Mouse (Mus musculus) liver, embryonic 11.5 days (tissue): ENCODE measurements around the gene Trim33. TPM values are rescaled to one million over a fixed set of nuclear protein-coding genes. Genes with fewer than 3 reads are reported as not detected.

Experiments
- ATAC-seq: fragments of 200-750 bp; cut with Nextera tagmentation; replicated peaks from 2 replicates; pipeline ENCODE4 v1.8.0; 2017; ENCODE audit warnings: moderate number of reproducible peaks, mild to moderate bottlenecking, moderate TSS enrichment, moderate library complexity; ENCODE audit not compliant: low FRiP score
- DNase-seq: peaks from one replicate; pipeline ENCODE4 v3.0.0-alpha.2; 2017; ENCODE audit warnings: low spot score
- H3K27ac ChIP-seq: fragments of 300-500 bp; sonication (generic); 2 replicates; pipeline ENCODE4 v1.5.1; 2014; ENCODE audit warnings: mild to moderate bottlenecking, low read depth, low read length, control low read depth
- H3K27me3 ChIP-seq: fragments of 300-500 bp; sonication (generic); replicated peaks from 2 replicates; pipeline ENCODE4 v1.6.1; 2014; ENCODE audit warnings: low read length, mixed read lengths; ENCODE audit not compliant: control insufficient read depth, insufficient read depth
- H3K36me3 ChIP-seq: fragments of 300-500 bp; sonication (generic); 2 replicates; pipeline ENCODE4 v1.6.1; 2014; ENCODE audit warnings: mild to moderate bottlenecking, low read length, moderate library complexity, mixed read lengths; ENCODE audit not compliant: control insufficient read depth, insufficient read depth
- H3K4me1 ChIP-seq: fragments of 300-500 bp; sonication (generic); replicated peaks from 2 replicates; pipeline ENCODE4 v1.6.1; 2014; ENCODE audit warnings: low read length, mixed read lengths; ENCODE audit not compliant: control insufficient read depth, insufficient read depth
- H3K4me2 ChIP-seq: fragments of 300-500 bp; sonication (generic); 2 replicates; pipeline ENCODE4 v1.6.1; 2014; ENCODE audit warnings: mild to moderate bottlenecking, control low read depth, moderate library complexity
- H3K4me3 ChIP-seq: fragments of 300-500 bp; sonication (generic); 2 replicates; pipeline ENCODE4 v1.5.1; 2014; ENCODE audit warnings: low read depth, low read length, control low read depth
- H3K9ac ChIP-seq: fragments of 300-500 bp; sonication (generic); 2 replicates; pipeline ENCODE4 v1.6.1; 2014; ENCODE audit warnings: low read depth, low read length, control low read depth
- H3K9me3 ChIP-seq: fragments of 300-500 bp; sonication (generic); 2 replicates; pipeline ENCODE4 v1.6.1; 2016; ENCODE audit warnings: low read length, inconsistent platforms, mixed read lengths; ENCODE audit not compliant: control insufficient read depth
- WGBS: fragments of 180-500 bp; shearing (Covaris S2); extraction: QIAGEN DNeasy Blood & Tissue Kit; methylation state at CpG from one replicate; pipeline ENCODE4 v1.1.7; 2014; 5-methylcytosine and 5-hydroxymethylcytosine counted together
- polyA plus RNA-seq: library from polyadenylated mRNA; unstranded; fragments of >200 nt; fragmentation: Nextera tagmentation; extraction: Ambion mirVana; gene quantifications from 2 replicates; pipeline ENCODE4 v1.2.1, GENCODE M21; 2014

Trim33 gene
- polyA plus RNA-seq, 1 experiment from 2014 or later, result 22.7 TPM

DNA sequence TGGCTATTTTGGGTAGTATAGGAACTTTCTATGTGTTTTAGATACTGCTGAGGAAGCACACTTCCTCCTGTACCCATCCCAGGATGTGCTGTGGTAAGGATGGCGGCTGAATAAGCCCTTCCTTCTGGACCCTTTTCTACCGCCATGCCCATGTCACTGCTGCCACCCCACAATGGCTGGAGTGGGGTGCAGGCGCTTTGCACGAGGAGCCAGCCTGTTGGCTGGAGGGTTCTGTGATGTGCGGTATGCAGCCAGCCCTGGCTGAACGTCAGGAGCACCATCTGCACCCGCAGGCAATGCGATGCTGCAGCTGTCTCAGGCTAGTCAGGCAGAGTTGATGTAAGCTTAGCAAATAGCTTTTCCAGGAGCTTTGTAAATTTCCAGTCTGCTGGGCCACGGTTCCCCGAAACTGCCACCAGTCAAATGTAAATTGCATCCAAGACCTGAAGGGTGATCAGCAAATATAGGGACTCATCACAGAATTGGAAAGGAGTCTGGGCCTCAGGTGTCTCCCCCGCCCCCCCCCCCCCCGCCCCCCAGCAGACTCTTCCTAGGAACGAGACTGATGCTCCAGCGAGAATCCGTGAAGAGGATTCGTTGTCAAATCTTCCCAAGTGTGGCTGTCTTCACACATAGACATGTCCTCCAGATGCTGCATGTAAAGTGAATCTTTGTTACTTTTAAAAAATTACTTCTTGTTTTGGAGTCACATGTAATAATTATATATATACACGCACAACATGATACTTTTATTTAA lies 122.4 kb downstream of the Trim33 start:
- Histone ChIP-seq H3K4me1 (no peaks in the 10 kb centered on the region), H3K36me3 (no peaks in the 10 kb centered on the region), H3K9ac (no peak overlapping the region), H3K27me3 (0 out of 2 replicates have a peak, but pooled peaks cover 2% of the 10 kb centered on the region), H3K4me3 (no peak overlapping the region), H3K4me2 (no peak overlapping the region), H3K9me3 (no peaks in the 10 kb centered on the region), H3K27ac (no peak overlapping the region)
- ATAC-seq (no peak), DNase-seq (no peak)
- 43% methylated on average over 17 of the region's 17 CpGs for WGBS

DNA sequence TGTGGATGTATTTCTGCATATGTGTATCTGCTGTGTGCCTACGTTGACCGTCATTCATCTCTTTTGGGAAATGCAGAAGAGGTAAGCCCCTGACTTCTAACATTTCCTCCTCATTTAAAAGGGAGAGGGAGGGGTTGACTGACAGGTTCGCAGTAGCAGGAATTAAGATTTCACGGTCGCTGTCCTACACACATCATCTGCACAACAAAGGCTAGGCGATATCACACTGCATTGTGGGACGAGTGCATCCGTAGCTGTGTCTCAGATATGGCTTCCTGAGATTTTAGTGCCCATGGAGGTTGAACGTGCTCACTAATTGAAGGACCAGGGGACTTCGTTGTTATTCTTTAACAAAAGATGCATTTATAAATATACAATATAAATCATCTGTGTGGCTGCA lies 123.1 kb downstream of the Trim33 start:
- H3K27ac ChIP-seq, result no peak overlapping the region
- ATAC-seq, result no peak
- H3K9me3 ChIP-seq, result no peaks in the 10 kb centered on the region
- no peak overlapping the region for H3K4me3 ChIP-seq
- H3K9ac ChIP-seq, result no peak overlapping the region
- H3K36me3 ChIP-seq, result no peaks in the 10 kb centered on the region
- DNase-seq, result no peak
- no peaks in the 10 kb centered on the region for H3K4me1 ChIP-seq
- H3K27me3 ChIP-seq, result 0 out of 2 replicates have a peak, but pooled peaks cover 2% of the 10 kb centered on the region
- WGBS, result 58% methylated on average over 10 of the region's 10 CpGs
- no peak overlapping the region for H3K4me2 ChIP-seq

DNA sequence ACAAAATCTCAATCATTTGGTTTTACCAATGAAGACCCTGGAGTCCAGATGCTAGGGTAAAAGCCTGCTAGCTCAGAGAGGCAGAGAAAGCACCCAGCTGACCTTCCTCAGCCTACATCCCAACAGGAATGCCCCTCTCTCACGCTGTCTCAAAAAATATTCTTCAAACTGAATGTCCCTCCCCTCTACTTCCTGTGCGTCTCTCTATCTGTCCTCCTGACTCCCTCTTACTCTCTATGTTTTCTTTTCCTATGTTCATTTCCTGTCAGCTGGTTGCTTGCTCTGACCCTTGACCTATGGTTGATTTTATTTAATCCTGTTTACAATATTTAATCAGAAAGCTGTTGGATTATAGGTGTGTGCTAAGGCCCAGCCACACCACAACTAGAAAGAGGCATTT lies 126.0 kb downstream of the Trim33 start:
- ATAC-seq, result no peak

DNA sequence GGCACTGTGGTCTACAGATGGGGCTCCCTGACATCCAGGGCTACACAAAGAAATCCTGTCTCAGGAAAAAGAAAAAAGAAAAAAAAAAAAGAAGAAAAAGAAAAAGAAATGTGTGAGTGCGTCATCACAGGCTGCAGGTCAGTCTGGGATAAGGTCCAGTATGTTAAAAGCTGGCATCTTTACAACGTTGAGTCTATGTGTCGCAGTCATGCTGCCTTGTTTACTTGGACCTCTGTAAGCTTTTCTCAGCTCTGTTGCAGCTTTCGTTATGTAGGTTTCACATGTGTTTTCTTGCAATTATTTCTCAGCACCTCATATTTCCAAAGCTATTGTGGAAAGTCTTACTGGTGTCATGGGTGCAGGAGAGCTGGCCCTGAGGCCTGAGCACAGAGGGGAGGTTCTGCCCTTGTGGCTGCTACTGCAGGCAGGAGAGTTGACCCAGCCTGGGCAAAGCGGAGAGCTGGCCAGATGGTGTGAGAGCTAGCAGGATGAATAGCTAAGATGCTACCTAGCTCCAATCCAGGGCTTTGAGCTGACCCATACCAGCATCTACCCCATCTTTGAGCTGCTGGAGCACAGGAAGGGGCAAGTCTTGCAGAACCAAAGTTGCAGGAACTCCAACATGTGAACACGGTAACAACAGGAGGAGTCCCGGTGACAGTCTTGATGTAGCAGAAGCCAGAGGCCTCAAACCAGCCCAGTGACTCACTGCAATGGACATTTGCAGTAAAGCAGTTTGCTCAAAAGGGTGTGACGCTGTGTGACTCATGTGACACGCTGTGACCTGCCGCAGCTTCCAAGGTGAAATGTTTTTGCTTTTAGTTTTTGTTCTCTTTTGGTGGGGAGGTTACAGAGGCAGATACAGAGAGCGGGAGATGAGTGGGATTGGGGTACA lies 127.0 kb downstream of the Trim33 start:
- no peak overlapping the region for H3K27ac ChIP-seq
- 87% methylated on average over 11 of the region's 11 CpGs for WGBS

More for the DNA sequence above, 126.0 kb downstream of the Trim33 start:
- 0 out of 2 replicates have a peak, but pooled peaks cover 2% of the 10 kb centered on the region for H3K27me3 ChIP-seq
- no peak overlapping the region for H3K4me3 ChIP-seq
- DNase-seq, result no peak
- H3K4me2 ChIP-seq, result no peak overlapping the region
- H3K27ac ChIP-seq, result no peak overlapping the region
- WGBS, result 65% methylated on average over 2 of the region's 2 CpGs
- no peak overlapping the region for H3K9ac ChIP-seq
- no peaks in the 10 kb centered on the region for H3K4me1 ChIP-seq
- no peaks in the 10 kb centered on the region for H3K36me3 ChIP-seq
- H3K9me3 ChIP-seq, result no peaks in the 10 kb centered on the region

More for the DNA sequence above, 127.0 kb downstream of the Trim33 start:
- H3K36me3 ChIP-seq, result no peaks in the 10 kb centered on the region
- no peak for DNase-seq
- H3K9ac ChIP-seq, result no peak overlapping the region
- 0 out of 2 replicates have a peak, but pooled peaks cover 2% of the 10 kb centered on the region for H3K27me3 ChIP-seq
- H3K4me1 ChIP-seq, result no peaks in the 10 kb centered on the region
- H3K4me3 ChIP-seq, result no peak overlapping the region
- H3K9me3 ChIP-seq, result no peaks in the 10 kb centered on the region
- no peak for ATAC-seq
- H3K4me2 ChIP-seq, result no peak overlapping the region

Other genes with a start within 250 kb of the Trim33 start
- 102 and 112 TPM in 2 replicates for gene Nras, start 221.0 kb upstream of the Trim33 start, polyA plus RNA-seq
- 0.40 and 0.53 TPM in 2 replicates for gene Ampd1, start 205.3 kb upstream of the Trim33 start, polyA plus RNA-seq
- 8.2 and 8.8 TPM in 2 replicates for gene Dennd2c, start 176.7 kb upstream of the Trim33 start, polyA plus RNA-seq
- 272 and 278 TPM in 2 replicates for gene Bcas2, start 107.6 kb upstream of the Trim33 start, polyA plus RNA-seq